Mouse (Mus musculus): Measurements from ENCODE around the gene Zfp575.

Gene Zfp575

GRCm38 (mm10) chr7:24564607-24565265 lies 22.7 kb downstream of the Zfp575 start:
- no peak for DNase-seq (ENCODE audit: extremely low read depth, low read depth)

DNA sequence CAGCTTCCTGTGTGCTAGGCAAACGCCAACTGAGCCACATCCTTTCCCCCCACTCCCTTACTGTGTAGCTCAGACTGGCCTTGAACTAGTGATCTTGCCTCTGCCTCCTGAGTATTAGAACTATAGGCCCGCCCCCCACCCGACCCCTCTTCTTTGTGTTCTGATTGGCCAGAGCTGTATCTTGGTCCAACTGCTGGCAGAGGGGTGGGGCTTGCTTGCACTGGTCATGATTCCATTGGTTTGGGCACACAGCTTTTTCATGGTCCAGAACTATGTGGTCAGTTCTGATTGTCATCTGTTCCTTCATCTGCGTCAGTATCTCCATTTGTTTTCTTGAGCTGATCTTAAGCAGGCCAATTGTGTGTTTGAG lies 23.6 kb downstream of the Zfp575 start:
- no peak for DNase-seq (ENCODE audit: extremely low read depth, low read depth)

DNA sequence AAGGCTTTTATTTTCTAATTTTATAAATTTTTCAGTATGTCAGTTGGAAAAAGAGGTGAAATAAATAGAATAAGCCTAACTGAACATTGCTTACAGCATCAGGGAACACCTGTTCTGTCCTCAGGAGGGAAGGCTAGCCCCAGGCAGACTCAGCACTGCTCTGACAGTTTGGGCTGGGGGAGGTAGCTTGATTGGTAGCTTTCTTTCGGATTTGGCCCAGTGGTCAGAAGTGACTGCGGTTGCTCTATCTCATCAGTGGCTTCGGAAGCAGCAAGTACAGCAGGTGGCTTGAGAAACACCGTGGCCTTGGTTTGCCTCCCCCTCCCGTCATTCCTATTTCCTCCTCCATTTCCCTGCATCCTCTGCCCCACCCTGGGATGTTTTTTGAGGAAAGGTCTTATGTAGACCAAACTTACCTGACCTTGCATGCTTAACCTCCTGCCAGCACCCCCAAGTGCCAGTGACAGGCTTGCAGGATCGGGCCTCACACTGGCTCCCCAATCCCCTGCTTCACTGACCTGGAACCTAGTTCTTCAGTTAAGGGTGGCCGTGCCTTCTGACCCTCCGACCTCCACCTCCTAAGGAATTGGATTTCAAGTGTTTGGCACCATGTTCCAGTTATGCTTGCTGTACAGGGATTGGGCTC lies 24.1 kb downstream of the Zfp575 start:
- no peak for DNase-seq (ENCODE audit: extremely low read depth, low read depth)

GRCm38 (mm10) chr7:24561450-24561849 lies 26.0 kb downstream of the Zfp575 start:
- DNase-seq (ENCODE audit: extremely low read depth, low read depth), result no peak

GRCm38 (mm10) chr7:24555786-24556185 lies 31.7 kb downstream of the Zfp575 start:
- DNase-seq (ENCODE audit: extremely low read depth, low read depth), result no peak

DNA sequence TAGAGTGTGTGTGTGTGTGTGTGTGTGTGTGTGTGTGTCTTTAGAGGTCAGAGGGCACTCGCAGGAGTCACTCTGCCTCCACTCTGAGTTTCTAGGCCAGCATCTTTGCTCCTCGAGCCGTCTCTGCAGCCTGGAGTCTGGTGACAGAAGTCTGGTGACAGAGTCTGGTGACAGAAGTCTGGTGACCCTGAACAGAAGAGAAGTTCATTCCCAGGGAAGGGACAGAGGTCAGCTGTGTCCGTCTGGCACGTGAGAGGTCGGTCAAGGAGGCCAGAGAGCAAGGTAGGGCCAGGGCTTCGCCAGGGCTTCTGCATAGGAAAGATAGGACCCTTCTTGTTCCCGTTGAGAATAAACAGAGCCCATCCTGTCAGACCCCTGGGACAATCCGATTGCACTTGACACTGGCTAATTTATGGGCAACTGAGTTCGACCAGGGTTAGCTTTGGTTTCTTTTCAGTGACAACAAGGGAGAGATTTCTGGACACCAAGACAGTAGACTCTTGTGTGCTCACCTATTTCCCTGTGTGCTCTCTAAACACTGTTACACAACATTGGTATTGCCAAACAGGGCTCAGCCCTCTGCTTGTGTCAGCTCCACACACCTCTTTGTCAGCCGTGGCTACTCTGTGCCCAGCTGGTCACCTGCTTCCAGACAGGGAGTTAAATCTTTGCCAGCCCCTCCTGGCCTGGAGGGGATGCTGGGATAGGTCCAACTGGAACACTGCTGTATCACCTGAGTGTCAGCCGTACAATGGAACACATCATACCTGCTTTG lies 35.3 kb downstream of the Zfp575 start:
- no peak for DNase-seq (ENCODE audit: extremely low read depth, low read depth)

GRCm38 (mm10) chr7:24547534-24548036 lies 39.9 kb downstream of the Zfp575 start:
- no peak for DNase-seq (ENCODE audit: extremely low read depth, low read depth)

- DNase-seq (ENCODE audit: extremely low read depth, low read depth), result peak; percentile 98
Measured at GRCm38 (mm10) chr7:24546634-24547389, 40.6 kb downstream of the Zfp575 start.

GRCm38 (mm10) chr7:24546068-24546614 lies 41.3 kb downstream of the Zfp575 start, which contains the start of the genes Pinlyp and Xrcc1:
Gene Pinlyp (minus strand): TSS chr7:24546118.
Gene Xrcc1 (plus strand): TSS chr7:24546289.
- DNase-seq (ENCODE audit: extremely low read depth, low read depth), result no peak

DNA sequence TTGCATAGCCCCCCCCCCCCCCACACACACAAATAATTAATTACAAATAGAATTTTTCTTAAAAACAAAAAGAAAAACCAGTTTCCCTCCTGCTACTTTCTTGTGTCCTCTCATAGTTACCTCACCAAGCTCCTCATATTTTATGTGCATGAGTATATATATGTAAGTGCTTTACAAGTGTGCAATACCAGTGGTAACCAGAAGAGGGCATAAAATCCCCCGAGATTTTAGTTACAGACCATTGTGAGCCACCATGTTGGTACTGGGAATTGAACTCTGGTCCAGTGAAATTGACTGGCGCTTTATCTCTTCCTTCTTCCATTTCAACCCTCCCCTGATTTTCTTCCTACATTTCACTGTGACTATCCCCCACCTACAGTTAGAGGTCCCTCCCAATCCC lies 42.9 kb downstream of the Zfp575 start:
- DNase-seq (ENCODE audit: extremely low read depth, low read depth), result no peak

- DNase-seq (ENCODE audit: extremely low read depth, low read depth), result no peak
Measured at GRCm38 (mm10) chr7:24539686-24540085, 47.8 kb downstream of the Zfp575 start.

- no peak for DNase-seq (ENCODE audit: extremely low read depth, low read depth)
Measured at GRCm38 (mm10) chr7:24538701-24539100, 48.7 kb downstream of the Zfp575 start.

DNA sequence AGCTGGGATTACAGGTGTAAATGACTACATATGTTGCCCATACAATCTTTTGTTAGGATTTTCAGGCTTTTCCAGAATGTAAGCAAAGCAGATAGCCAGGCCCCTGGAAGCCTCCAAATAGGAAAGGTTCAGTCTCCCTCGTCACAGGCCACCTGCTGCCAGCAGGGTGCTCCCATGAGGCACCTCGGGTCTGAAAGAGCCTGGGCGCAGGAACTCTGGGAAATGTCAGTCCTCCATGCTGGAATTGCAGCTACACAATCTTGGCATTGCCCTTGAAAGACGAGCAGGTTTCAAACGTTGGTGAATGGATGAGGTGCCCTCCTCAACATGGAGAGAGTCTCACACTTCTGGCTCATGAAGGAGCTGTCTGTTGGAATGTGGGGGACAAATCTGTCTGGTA lies 49.3 kb downstream of the Zfp575 start:
- no peak for DNase-seq (ENCODE audit: extremely low read depth, low read depth)

- DNase-seq (ENCODE audit: extremely low read depth, low read depth), result no peak
Measured at GRCm38 (mm10) chr7:24537591-24537990, 49.9 kb downstream of the Zfp575 start.

DNA sequence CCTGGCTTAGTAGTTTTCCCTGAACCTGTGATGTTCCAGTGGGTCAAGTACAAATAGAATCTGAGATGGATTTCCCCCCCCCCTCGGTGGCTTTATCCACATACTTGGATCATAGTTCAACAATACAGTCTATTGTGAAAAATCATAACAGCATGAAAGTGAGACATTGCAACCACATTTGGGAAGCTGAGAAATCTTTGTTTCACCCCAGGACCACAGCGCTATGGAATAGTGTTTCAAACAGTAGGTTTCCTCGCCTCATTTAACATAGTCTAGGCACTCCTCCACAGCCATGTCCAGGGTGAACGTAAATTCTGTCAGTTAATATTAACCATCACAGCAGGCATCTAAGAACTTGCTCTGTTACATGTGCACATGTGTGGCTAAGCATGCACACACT lies 50.4 kb downstream of the Zfp575 start:
- no peak for DNase-seq (ENCODE audit: extremely low read depth, low read depth)

GRCm38 (mm10) chr7:24534301-24534700 lies 53.1 kb downstream of the Zfp575 start:
- no peak for DNase-seq (ENCODE audit: extremely low read depth, low read depth)

All from MEL-GATA-1-ER (cell line).